In genomic region chr3:122729960-122730740, GRCm38 (mm10) we compare ENCODE assay signal across 8 mouse cellular contexts. TPM values are rescaled to one million over a fixed set of nuclear protein-coding genes. Genes with fewer than 3 reads are reported as not detected.
A peak's percentile ranks its signal among the peaks of the same experiment; 100 is the strongest.
DNase-seq lines count a peak whose midpoint lies in the region; ATAC-seq and TF ChIP-seq lines count a peak whose summit lies in the region.

No protein-coding gene starts in this region.

- H3K4me3 ChIP-seq in ES-Bruce4 (ENCODE audit: low read depth, low read length) = peak overlapping the region; percentile 98
- peak overlapping the region; percentile 68 for H3K4me3 ChIP-seq in lung, postnatal 0 days (ENCODE audit: low read depth, low read length)

- H3K27me3 ChIP-seq in ES-Bruce4 (ENCODE audit: control insufficient read depth, insufficient read depth, low read length, poor library complexity, severe bottlenecking) = no peaks in the 10 kb centered on the region; the same call in 1 of the 2 replicates
- H3K27me3 ChIP-seq in lung, postnatal 0 days (replicated peaks; ENCODE audit: insufficient read depth, low read length) = no peaks in the 10 kb centered on the region

- peak overlapping the region; percentile 90 for H3K9ac ChIP-seq in ES-Bruce4 (ENCODE audit: low read depth, poor library complexity, severe bottlenecking)
- peak overlapping the region; percentile 62 for H3K9ac ChIP-seq in lung, postnatal 0 days (replicated peaks; ENCODE audit: low read depth)

- no peak for TF ChIP-seq POLR2A in ES-Bruce4 (IDR thresholded peaks at IDR 0.05; ENCODE audit: insufficient read depth, low read length)

- no peaks in the 10 kb centered on the region for H3K9me3 ChIP-seq in ES-Bruce4 (replicated peaks; ENCODE audit: control insufficient read depth, insufficient read depth, low read length, poor library complexity, severe bottlenecking)
- no peaks in the 10 kb centered on the region for H3K9me3 ChIP-seq in lung, postnatal 0 days (ENCODE audit: low read length)

- H3K36me3 ChIP-seq in ES-Bruce4 (ENCODE audit: control insufficient read depth, insufficient read depth, low read length, poor library complexity, severe bottlenecking) = no peaks in the 10 kb centered on the region
- H3K36me3 ChIP-seq in lung, postnatal 0 days (ENCODE audit: insufficient read depth, low read length) = no peaks in the 10 kb centered on the region

- peak overlapping the region; percentile 85 for H3K4me2 ChIP-seq in lung, postnatal 0 days (replicated peaks; ENCODE audit: low read depth, low read length)

- WGBS in lung, postnatal 0 days = under 1% methylated on average over 46 of the region's 92 CpGs

- peak; percentile 20 for TF ChIP-seq CTCF in ES-Bruce4 (IDR thresholded peaks at IDR 0.05; ENCODE audit: low read depth, low read length)
- TF ChIP-seq CTCF in lung, postnatal 0 days (IDR thresholded peaks at IDR 0.05) = peak; percentile 65

- no peak overlapping the region for H3K27ac ChIP-seq in ES-Bruce4 (ENCODE audit: insufficient read depth, low read length)
- peak overlapping the region; percentile 92 for H3K27ac ChIP-seq in lung, postnatal 0 days (ENCODE audit: low read length)

- peak; percentile 11 for DNase-seq in cerebellum, adult 11-12 months
- peak; percentile 59 for DNase-seq in forelimb bud, embryonic 11.5 days (ENCODE audit: low read depth, low spot score)
- peak; percentile 83 for DNase-seq in heart, postnatal 4 days
- peak; percentile 8 to 20 for DNase-seq in layer of hippocampus, adult 8-10 months (ENCODE audit: low spot score in 2 of 2)
- peak; percentile 77 for DNase-seq in lung, postnatal 0 days (ENCODE audit: low spot score)
- peak; percentile 72 for DNase-seq in ovary, postnatal 10 days (ENCODE audit: low spot score)
- DNase-seq in thymus, postnatal 0 days (ENCODE audit: low spot score) = peak; percentile 58

- ATAC-seq in lung, postnatal 0 days = peak; percentile 79

- H3K4me1 ChIP-seq in ES-Bruce4 (ENCODE audit: control insufficient read depth, insufficient read depth, low read length) = no peaks in the 10 kb centered on the region
- H3K4me1 ChIP-seq in lung, postnatal 0 days (ENCODE audit: insufficient read depth, low read depth, low read length) = no peaks in the 10 kb centered on the region

- no peak for TF ChIP-seq EP300 in ES-Bruce4 (IDR thresholded peaks at IDR 0.05; ENCODE audit: insufficient read depth, low read depth, low read length)
- TF ChIP-seq EP300 in lung, postnatal 0 days (IDR thresholded peaks at IDR 0.05) = no peak

RNA-seq across cellular contexts. Expression of gene Pde5a, which starts 1.4 kb away (rescaled TPM):
- 9.5 and 10.2 TPM in 2 replicates for polyA plus RNA-seq in ES-Bruce4 (2011; ENCODE audit: insufficient read depth, insufficient read length, low read depth, missing spikeins)
- total RNA-seq in heart, postnatal 4 days (2021) = 10 to 100 TPM in 1 of 2 experiments, 1 to 10 TPM in 1; 9.7 to 10.1 TPM
- 10 to 100 TPM; 10.3 to 17.1 (median 12.9) TPM for total RNA-seq in layer of hippocampus, adult 8-10 months (2022)
- 16.6 and 22.7 TPM in 2 replicates for polyA plus RNA-seq in lung, postnatal 0 days (2015; fragmentation: Nextera tagmentation; extraction: Ambion mirVana)
- 2.4 and 2.5 TPM in 2 replicates for polyA plus RNA-seq in thymus, postnatal 0 days (2015; fragmentation: Nextera tagmentation; extraction: Ambion mirVana)

Comparison
In these comparisons a context has a peak if more than half of its experiments do, and no peak if none do; other contexts are left out.
1. DNase-seq: peak in every context shown above with its lines; median percentile 83 in heart, postnatal 4 days; 77 in lung, postnatal 0 days; 72 in ovary, postnatal 10 days; 59 in forelimb bud, embryonic 11.5 days; 58 in thymus, postnatal 0 days; 14 in layer of hippocampus, adult 8-10 months; 11 in cerebellum, adult 11-12 months.